Mouse (Mus musculus) cortical plate, adult 2 months (tissue): ENCODE data around the gene Wfdc6a.
A peak's percentile ranks its signal among the peaks of the same experiment; 100 is the strongest.

Experiments used
- CTCF ChIP-seq: fragments of 200-500 bp; IDR thresholded peaks from 2 replicates; pipeline ENCODE4 v1.5.1; 2011; ENCODE audit warnings: mild to moderate bottlenecking, control low read depth, low read length; ENCODE audit not compliant: insufficient read depth; ENCODE audit errors: extremely low read depth
- POLR2A ChIP-seq: fragments of 200-500 bp; IDR thresholded peaks from 2 replicates; pipeline ENCODE4 v1.6.1; 2011; ENCODE audit warnings: mild to moderate bottlenecking, low read length, control low read depth; ENCODE audit not compliant: insufficient read depth; ENCODE audit errors: extremely low read depth

GRCm38 (mm10) chr2:164592014-164592413 lies 6.8 kb upstream of the Wfdc6a start:
- peak; percentile 95 for TF ChIP-seq CTCF
- no peak for TF ChIP-seq POLR2A
